Mouse (Mus musculus) midbrain, embryonic 14.5 days (tissue): Measurements from ENCODE around the gene Rfx4. TPM values are rescaled to one million over a fixed set of nuclear protein-coding genes. Genes with fewer than 3 reads are reported as not detected.

Source experiments
- ATAC-seq: fragments of 200-750 bp; cut with Nextera tagmentation; 2 replicates; pipeline ENCODE4 v1.8.0; 2017; ENCODE audit warnings: moderate number of reproducible peaks, moderate library complexity; ENCODE audit not compliant: low FRiP score, low TSS enrichment
- DNase-seq: peaks from one replicate; pipeline ENCODE4 v3.0.0-alpha.2; 2015
- H3K27ac ChIP-seq: fragments of 300-500 bp; sonication (generic); replicated peaks from 2 replicates; pipeline ENCODE4 v1.5.1; 2014; ENCODE audit warnings: mild to moderate bottlenecking, low read depth, low read length, moderate library complexity
- H3K27me3 ChIP-seq: fragments of 300-500 bp; sonication (generic); 2 replicates; pipeline ENCODE4 v1.6.1; 2014; ENCODE audit warnings: low read length, control low read depth, mixed read lengths; ENCODE audit not compliant: control insufficient read depth, insufficient read depth
- H3K36me3 ChIP-seq: fragments of 300-500 bp; sonication (generic); 2 replicates; pipeline ENCODE4 v1.6.1; 2014; ENCODE audit warnings: low read length, control low read depth; ENCODE audit not compliant: control insufficient read depth, insufficient read depth
- H3K4me1 ChIP-seq: fragments of 300-500 bp; sonication (generic); 2 replicates; pipeline ENCODE4 v1.6.1; 2014; ENCODE audit warnings: mild to moderate bottlenecking, antibody characterized with exemption, low read length, control low read depth; ENCODE audit not compliant: control insufficient read depth, insufficient read depth
- H3K4me2 ChIP-seq: fragments of 300-500 bp; sonication (generic); 2 replicates; pipeline ENCODE4 v1.6.1; 2014; ENCODE audit warnings: mild to moderate bottlenecking, low read length, moderate library complexity
- H3K4me3 ChIP-seq: fragments of 300-500 bp; sonication (generic); replicated peaks from 2 replicates; pipeline ENCODE4 v1.5.1; 2014; ENCODE audit warnings: low read depth, low read length
- H3K9ac ChIP-seq: fragments of 300-500 bp; sonication (generic); replicated peaks from 2 replicates; pipeline ENCODE4 v1.6.1; 2014; ENCODE audit warnings: mild to moderate bottlenecking, low read length, moderate library complexity
- H3K9me3 ChIP-seq: fragments of 300-500 bp; sonication (generic); 2 replicates; pipeline ENCODE4 v1.6.1; 2016; ENCODE audit warnings: low read length, control low read depth, mixed read lengths; ENCODE audit not compliant: control insufficient read depth
- WGBS: fragments of 180-500 bp; shearing (Covaris S2); extraction: QIAGEN DNeasy Blood & Tissue Kit; methylation state at CpG from one replicate; pipeline ENCODE4 v1.1.7; 2014; 5-methylcytosine and 5-hydroxymethylcytosine counted together
- polyA plus RNA-seq: library from polyadenylated mRNA; unstranded; fragments of >200 nt; fragmentation: Nextera tagmentation; extraction: Ambion mirVana; gene quantifications from 2 replicates; pipeline ENCODE4 v1.2.1, GENCODE M21; 2014

Rfx4 gene
- polyA plus RNA-seq, 1 experiment from 2014 or later: 25.1 TPM

- no peak overlapping the region for H3K4me3 ChIP-seq
- H3K4me1 ChIP-seq: no peaks in the 10 kb centered on the region
- WGBS: 61% methylated on average over 6 of the region's 6 CpGs
- H3K4me2 ChIP-seq: no peak overlapping the region
- no peak for DNase-seq
- no peak for ATAC-seq
- no peaks in the 10 kb centered on the region for H3K36me3 ChIP-seq
- no peaks in the 10 kb centered on the region for H3K27me3 ChIP-seq
- H3K27ac ChIP-seq: no peak overlapping the region
- no peaks in the 10 kb centered on the region for H3K9me3 ChIP-seq
- no peak overlapping the region for H3K9ac ChIP-seq
Observed at GRCm38 (mm10) chr10:84733511-84733910, 22.4 kb upstream of the Rfx4 start.

GRCm38 (mm10) chr10:84754851-84755785 is 744 bp upstream of the Rfx4 start:
- Histone ChIP-seq H3K27me3 (peaks cover 48% of the 10 kb centered on the region), H3K4me2 (peak overlapping the region; percentile 79), H3K27ac (peak overlapping the region; percentile 84), H3K9me3 (no peaks in the 10 kb centered on the region), H3K4me1 (peaks cover 32% of the 10 kb centered on the region), H3K9ac (peak overlapping the region; percentile 59), H3K36me3 (no peaks in the 10 kb centered on the region), H3K4me3 (peak overlapping the region; percentile 43)
- WGBS: under 1% methylated on average over 55 of the region's 66 CpGs
- peak; percentile 85 for DNase-seq
- ATAC-seq: peak; percentile 54

- Histone ChIP-seq H3K4me2 (peak overlapping the region; percentile 79), H3K36me3 (no peaks in the 10 kb centered on the region), H3K27me3 (peaks cover 48% of the 10 kb centered on the region), H3K9me3 (no peaks in the 10 kb centered on the region), H3K27ac (peak overlapping the region; percentile 85), H3K4me1 (peaks cover 39% of the 10 kb centered on the region), H3K9ac (peak overlapping the region; percentile 59), H3K4me3 (peak overlapping the region; percentile 43)
- 1% methylated on average over 42 of the region's 42 CpGs for WGBS
- ATAC-seq (no peak), DNase-seq (peak; percentile 79)
Observed at GRCm38 (mm10) chr10:84756435-84757095, 703 bp downstream of the Rfx4 start.

- peak overlapping the region; percentile 59 for H3K9ac ChIP-seq
- peak overlapping the region; percentile 79 for H3K4me2 ChIP-seq
- no peaks in the 10 kb centered on the region for H3K9me3 ChIP-seq
- H3K4me1 ChIP-seq: peaks cover 39% of the 10 kb centered on the region
- DNase-seq (peak; percentile 41), ATAC-seq (no peak)
- peaks cover 48% of the 10 kb centered on the region for H3K27me3 ChIP-seq
- H3K27ac ChIP-seq: peak overlapping the region; percentile 85
- WGBS: 2% methylated on average over 22 of the region's 22 CpGs
- peak overlapping the region; percentile 43 for H3K4me3 ChIP-seq
- H3K36me3 ChIP-seq: no peaks in the 10 kb centered on the region
Observed at GRCm38 (mm10) chr10:84757426-84758199, 1.8 kb downstream of the Rfx4 start.

GRCm38 (mm10) chr10:84758200-84758468 is 2.3 kb downstream of the Rfx4 start:
- H3K4me3 ChIP-seq: peak overlapping the region; percentile 43
- peak overlapping the region; percentile 59 for H3K9ac ChIP-seq
- H3K27me3 ChIP-seq: peaks cover 48% of the 10 kb centered on the region
- no peak for ATAC-seq
- H3K36me3 ChIP-seq: no peaks in the 10 kb centered on the region
- WGBS: 1% methylated on average over 5 of the region's 5 CpGs
- H3K4me2 ChIP-seq: peak overlapping the region; percentile 79
- peak overlapping the region; percentile 28; the same call in 1 of the 2 replicates for H3K27ac ChIP-seq
- H3K9me3 ChIP-seq: no peaks in the 10 kb centered on the region
- no peak for DNase-seq
- peaks cover 39% of the 10 kb centered on the region for H3K4me1 ChIP-seq

GRCm38 (mm10) chr10:84758483-84759431 is 2.9 kb downstream of the Rfx4 start:
- Histone ChIP-seq H3K4me1 (peaks cover 39% of the 10 kb centered on the region), H3K4me2 (peak overlapping the region; percentile 79), H3K9me3 (no peaks in the 10 kb centered on the region), H3K36me3 (no peaks in the 10 kb centered on the region), H3K9ac (peak overlapping the region; percentile 59), H3K27me3 (peaks cover 47% of the 10 kb centered on the region), H3K4me3 (peak overlapping the region; percentile 43), H3K27ac (peak overlapping the region; percentile 65)
- ATAC-seq: no peak
- DNase-seq: peak; percentile 70
- under 1% methylated on average over 51 of the region's 51 CpGs for WGBS

GRCm38 (mm10) chr10:84759511-84760117 is 3.8 kb downstream of the Rfx4 start:
- H3K4me2 ChIP-seq: peak overlapping the region; percentile 79
- H3K36me3 ChIP-seq: no peaks in the 10 kb centered on the region
- ATAC-seq (0 out of 2 replicates have a peak, but pooled peaks have one; percentile 1), DNase-seq (peak; percentile 44)
- peaks cover 32% of the 10 kb centered on the region for H3K4me1 ChIP-seq
- peaks cover 43% of the 10 kb centered on the region for H3K27me3 ChIP-seq
- H3K9ac ChIP-seq: peak overlapping the region; percentile 59
- peak overlapping the region; percentile 43 for H3K4me3 ChIP-seq
- H3K27ac ChIP-seq: peak overlapping the region; percentile 65
- no peaks in the 10 kb centered on the region for H3K9me3 ChIP-seq
- WGBS: 4% methylated on average over 16 of the region's 16 CpGs
